Mouse (Mus musculus): ENCODE measurements at regions not wholly inside any gene's neighbourhood (a gene's known extent, or its start where the extent isn't known, plus 50 kb on each side); places are given as distances from the start of the nearest gene placed in this dataset.

GRCm38 (mm10) chr13:97626786-97627185 lies 133.6 kb downstream of the Gm10260 start:
- TF ChIP-seq CTCF (IDR thresholded peaks at IDR 0.05; ENCODE audit: insufficient read depth, low read length): no peak
- no peak for TF ChIP-seq POLR2A (IDR thresholded peaks at IDR 0.05; ENCODE audit: borderline replicate concordance, extremely low read depth, low read depth, low read length)

Data from lung, adult 2 months (tissue).